Mouse (Mus musculus): ENCODE results near the gene Maff. TPM values are rescaled to one million over a fixed set of nuclear protein-coding genes. Genes with fewer than 3 reads are reported as not detected.

The Maff gene
- total and polyA plus RNA-seq, 3 experiments = 9.2 to 15.4 (median 10.5) TPM

DNA sequence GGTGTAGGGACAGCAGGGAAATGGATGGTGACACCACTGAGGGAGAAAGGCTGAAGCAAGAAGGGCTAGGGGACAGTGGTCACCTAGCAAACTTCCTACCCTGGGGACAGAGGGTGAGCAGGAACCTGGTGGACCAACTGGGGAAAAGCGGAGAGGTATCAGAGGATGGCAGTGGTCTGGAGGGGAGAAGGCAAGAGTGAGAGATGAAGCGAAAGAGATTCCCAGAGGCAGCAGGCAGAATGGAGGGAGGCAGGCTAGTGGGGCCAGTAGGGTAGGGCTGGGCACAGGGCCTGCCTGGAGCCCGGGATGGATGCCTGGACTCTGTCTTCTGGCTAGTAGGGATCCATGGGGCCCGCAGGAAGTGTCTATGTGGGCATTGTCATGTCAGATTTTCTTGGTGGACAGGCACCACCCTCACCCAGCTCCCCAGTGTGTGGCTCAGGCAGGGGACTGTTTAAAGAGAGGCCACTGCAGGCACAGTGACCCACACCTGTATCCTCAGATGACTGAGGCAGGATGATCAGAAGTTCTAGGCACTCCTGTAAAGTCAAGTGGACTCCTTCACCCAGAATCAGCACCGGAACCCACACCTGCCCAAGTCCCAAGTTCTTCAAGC lies 7.4 kb downstream of the Maff start:
- no peak for TF ChIP-seq MYC (IDR thresholded peaks at IDR 0.05; ENCODE audit: low read depth, low read length)
- no peak for TF ChIP-seq SMC3 (IDR thresholded peaks at IDR 0.05; ENCODE audit: low read depth, low read length)
- no peak for TF ChIP-seq ELF1 (IDR thresholded peaks at IDR 0.05; ENCODE audit: low read depth, low read length)
- TF ChIP-seq CHD2 (IDR thresholded peaks at IDR 0.05; ENCODE audit: low read length) = no peak
- TF ChIP-seq E2F4 (IDR thresholded peaks at IDR 0.05; ENCODE audit: insufficient replicate concordance, low read depth, low read length) = no peak
- no peak for TF ChIP-seq MAFK (IDR thresholded peaks at IDR 0.05; ENCODE audit: insufficient replicate concordance, low read length)
- TF ChIP-seq MXI1 (IDR thresholded peaks at IDR 0.05; ENCODE audit: low read depth, low read length) = no peak
- TF ChIP-seq JUND (conservative IDR thresholded peaks at IDR 0.05; ENCODE audit: low read depth, low read length) = no peak
- no peak for TF ChIP-seq GABPA (IDR thresholded peaks at IDR 0.05; ENCODE audit: insufficient replicate concordance, low read depth, low read length)
- TF ChIP-seq ZMIZ1 (IDR thresholded peaks at IDR 0.05; ENCODE audit: low read depth, low read length) = no peak
- no peak for TF ChIP-seq TCF12 (IDR thresholded peaks at IDR 0.05; ENCODE audit: low read depth, low read length)
- TF ChIP-seq ZKSCAN1 (IDR thresholded peaks at IDR 0.05; ENCODE audit: borderline replicate concordance, low read depth, low read length) = no peak
- TF ChIP-seq SIN3A (IDR thresholded peaks at IDR 0.05; ENCODE audit: low read length) = no peak
- no peak for TF ChIP-seq POLR2AphosphoS2 (IDR thresholded peaks at IDR 0.05; ENCODE audit: low read depth, low read length)
- H3K4me1 ChIP-seq (ENCODE audit: control insufficient read depth in 1 of 2, insufficient read depth in 2 of 2) = peaks cover 37 to 73% of the 10 kb centered on the region in 2 experiments
- in situ Hi-C loops (cut with MboI; ENCODE audit: low pct_ligation_motif_present, low pct_unique_long_range_greater_than_20kb, low sequenced_read_pairs) = no loop called here

DNA sequence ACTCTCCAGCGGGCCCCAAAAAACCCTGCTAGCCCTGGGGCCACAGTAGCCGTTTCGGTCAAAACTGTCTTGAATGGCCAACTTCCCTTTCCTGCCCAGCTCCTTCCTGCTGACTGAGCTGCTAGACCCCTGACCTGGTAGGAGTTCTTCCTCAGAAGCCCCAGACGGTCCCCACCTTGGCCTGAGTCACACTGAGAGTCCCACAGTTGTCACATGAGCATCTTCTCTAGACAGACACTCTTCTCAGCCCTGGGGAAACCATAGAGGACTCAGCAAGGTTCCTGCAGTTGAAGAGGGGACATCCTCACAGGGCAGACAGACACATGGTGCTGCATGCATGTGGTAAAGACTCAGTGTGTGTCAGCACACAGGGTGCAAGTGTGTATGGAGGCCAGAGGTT lies 8.2 kb downstream of the Maff start:
- H3K4me3 ChIP-seq (replicated peaks in 1 of 3; ENCODE audit: low read depth in 2 of 3, low read length in 2 of 3, poor library complexity in 1 of 3) = peak overlapping the region in 1 of 3 experiments; percentile 16
- H3K79me2 ChIP-seq (replicated peaks; ENCODE audit: control insufficient read depth, extremely low read depth, insufficient read depth, poor library complexity, severe bottlenecking) = peaks cover 25% of the 10 kb centered on the region
- H3K27ac ChIP-seq (ENCODE audit: insufficient read depth, low read depth) = peak overlapping the region; percentile 58
- in situ Hi-C loops (cut with MboI; ENCODE audit: low pct_ligation_motif_present, low pct_unique_long_range_greater_than_20kb, low sequenced_read_pairs) (no loop called here), dilution Hi-C loops (cut with MboI; ENCODE audit: extremely low pct_ligation_motif_present, extremely low pct_unique_long_range_greater_than_20kb, low sequenced_read_pairs) (no loop called here)
- H3K4me1 ChIP-seq (ENCODE audit: control insufficient read depth in 1 of 2, insufficient read depth in 2 of 2) = peaks cover 30 to 65% of the 10 kb centered on the region in 2 experiments
- H3K36me3 ChIP-seq (replicated peaks in 1 of 2; ENCODE audit: control insufficient read depth in 1 of 2, insufficient read depth in 1 of 2, low read length in 1 of 2) = peaks cover 0 to 55% of the 10 kb centered on the region in 2 experiments
- H3K9ac ChIP-seq (ENCODE audit: insufficient read depth, low read depth) = peak overlapping the region; percentile 22; the same call in 1 of the 2 replicates
- peaks cover 15% of the 10 kb centered on the region for H3K9me3 ChIP-seq (replicated peaks; ENCODE audit: low read length)
- no peaks in the 10 kb centered on the region for H3K27me3 ChIP-seq (replicated peaks)
- peak overlapping the region; percentile 82 for H3K4me2 ChIP-seq (ENCODE audit: insufficient read depth, low read depth, poor library complexity, severe bottlenecking)
- peak; percentile 64 for DNase-seq (ENCODE audit: extremely low read depth)
- TF ChIP-seq GABPA (IDR thresholded peaks at IDR 0.05; ENCODE audit: insufficient replicate concordance, low read depth, low read length) (no peak), ETS1 (conservative IDR thresholded peaks at IDR 0.05; ENCODE audit: low read depth, low read length) (peak; percentile 69), MAFK (IDR thresholded peaks at IDR 0.05; ENCODE audit: insufficient replicate concordance, low read length) (no peak), USF2 (conservative IDR thresholded peaks at IDR 0.05; ENCODE audit: low read depth, low read length) (peak; percentile 27; the same call in 1 of the 2 replicates), E2F4 (IDR thresholded peaks at IDR 0.05; ENCODE audit: insufficient replicate concordance, low read depth, low read length) (no peak), RAD21 (IDR thresholded peaks at IDR 0.05; ENCODE audit: low read depth, low read length) (no peak), USF1 (IDR thresholded peaks at IDR 0.05; ENCODE audit: low read depth, low read length) (peak; percentile 44), POLR2A (IDR thresholded peaks at IDR 0.05; ENCODE audit: low read depth, low read length) (peak; percentile 51), RCOR1 (conservative IDR thresholded peaks at IDR 0.05; ENCODE audit: low read depth, low read length) (no peak), NRF1 (IDR thresholded peaks at IDR 0.05; ENCODE audit: low read depth, low read length) (0 out of 2 replicates have a peak, but pooled peaks have one; percentile 31), PAX5 (IDR thresholded peaks at IDR 0.05; ENCODE audit: low read length) (no peak), JUND (conservative IDR thresholded peaks at IDR 0.05; ENCODE audit: low read depth, low read length) (no peak), POLR2AphosphoS2 (IDR thresholded peaks at IDR 0.05; ENCODE audit: low read depth, low read length) (peak; percentile 68; the same call in 1 of the 2 replicates), MAZ (IDR thresholded peaks at IDR 0.05; ENCODE audit: low read depth, low read length) (no peak), MEF2A (IDR thresholded peaks at IDR 0.05; ENCODE audit: borderline replicate concordance, low read depth, low read length) (no peak), ZMIZ1 (IDR thresholded peaks at IDR 0.05; ENCODE audit: low read depth, low read length) (no peak; the same call in 1 of the 2 replicates), TCF12 (IDR thresholded peaks at IDR 0.05; ENCODE audit: low read depth, low read length) (peak; percentile 40; the same call in 1 of the 2 replicates), EP300 (IDR thresholded peaks at IDR 0.05; ENCODE audit: low read length) (no peak), IRF4 (IDR thresholded peaks at IDR 0.05; ENCODE audit: low read depth, low read length) (peak; percentile 78), ZKSCAN1 (IDR thresholded peaks at IDR 0.05; ENCODE audit: borderline replicate concordance, low read depth, low read length) (no peak; the same call in 1 of the 2 replicates), SMC3 (IDR thresholded peaks at IDR 0.05; ENCODE audit: low read depth, low read length) (no peak; the same call in 1 of the 2 replicates), CHD2 (IDR thresholded peaks at IDR 0.05; ENCODE audit: low read length) (no peak), MAX (IDR thresholded peaks at IDR 0.05; ENCODE audit: low read length) (peak; percentile 74; the same call in 1 of the 2 replicates), CTCF (conservative IDR thresholded peaks at IDR 0.05 in 1 of 2, IDR thresholded peaks at IDR 0.05 in 1 of 2; ENCODE audit: low read depth in 2 of 2, low read length in 2 of 2) (no peak), ZC3H11A (IDR thresholded peaks at IDR 0.05; ENCODE audit: low read depth, low read length) (no peak), SIN3A (IDR thresholded peaks at IDR 0.05; ENCODE audit: low read length) (no peak), MYC (IDR thresholded peaks at IDR 0.05; ENCODE audit: low read depth, low read length) (peak; percentile 85)

More for the DNA sequence above, 7.4 kb downstream of the Maff start:
- no peak for DNase-seq (ENCODE audit: extremely low read depth)
- Histone ChIP-seq H3K27me3 (replicated peaks) (no peaks in the 10 kb centered on the region), H3K9me3 (replicated peaks; ENCODE audit: low read length) (peaks cover 21% of the 10 kb centered on the region), H3K4me3 (replicated peaks in 1 of 3; ENCODE audit: low read depth in 2 of 3, low read length in 2 of 3, poor library complexity in 1 of 3) (no peak overlapping the region), H3K9ac (ENCODE audit: insufficient read depth, low read depth) (peak overlapping the region; percentile 22; the same call in 1 of the 2 replicates), H3K36me3 (replicated peaks in 1 of 2; ENCODE audit: control insufficient read depth in 1 of 2, insufficient read depth in 1 of 2, low read length in 1 of 2) (peaks cover 0 to 54% of the 10 kb centered on the region in 2 experiments), H3K4me2 (ENCODE audit: insufficient read depth, low read depth, poor library complexity, severe bottlenecking) (no peak overlapping the region), H3K27ac (ENCODE audit: insufficient read depth, low read depth) (peak overlapping the region; percentile 58), H3K79me2 (replicated peaks; ENCODE audit: control insufficient read depth, extremely low read depth, insufficient read depth, poor library complexity, severe bottlenecking) (peaks cover 25% of the 10 kb centered on the region)
- dilution Hi-C loops (cut with MboI; ENCODE audit: extremely low pct_ligation_motif_present, extremely low pct_unique_long_range_greater_than_20kb, low sequenced_read_pairs) = no loop called here
